Mouse (Mus musculus): ENCODE data around the gene Susd5.

The Susd5 gene

DNA sequence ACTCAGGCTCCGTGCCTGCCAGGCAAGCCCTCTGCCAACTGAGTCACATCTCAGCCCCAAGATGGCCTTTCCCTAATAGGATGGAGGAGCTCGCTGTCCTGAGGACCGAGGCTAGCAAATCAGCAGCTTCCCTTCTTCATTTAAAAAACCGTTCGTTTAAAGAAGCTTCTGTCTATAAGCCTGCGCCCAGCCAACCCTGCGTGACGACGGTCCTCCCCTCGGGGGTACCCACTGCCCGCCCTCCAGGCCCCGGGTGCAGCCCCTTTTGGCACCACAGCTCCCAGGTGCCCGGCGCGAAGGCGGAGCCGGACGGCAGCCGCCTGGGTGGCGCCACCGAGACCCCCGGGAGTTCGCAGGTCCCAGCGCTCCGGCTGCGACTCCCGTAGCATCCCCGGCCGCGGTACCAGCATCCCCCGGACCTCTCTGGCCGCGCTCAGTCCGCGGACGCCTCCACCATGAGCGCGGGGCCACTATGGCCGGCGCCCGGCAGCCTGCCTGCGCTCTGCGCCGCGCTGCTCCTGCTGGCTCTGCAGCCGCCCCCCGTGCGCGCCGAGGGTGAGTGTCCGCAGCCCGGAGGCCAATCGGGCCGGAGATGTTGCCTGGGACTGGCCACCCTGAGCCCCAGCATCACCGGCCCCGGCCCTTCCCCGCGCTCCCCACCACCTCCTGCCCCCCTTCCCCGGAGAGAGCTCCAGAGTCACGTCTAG, at the start of gene Susd5:
Susd5 (plus strand) TSS at position 51 of the 707 bp plus-strand sequence.
- no peak for DNase-seq (ENCODE audit: low read depth, low spot score)

- no peak for DNase-seq (ENCODE audit: low read depth, low spot score)
Observed at GRCm38 (mm10) chr9:114007850-114008350, 49.0 kb upstream of the Susd5 start.

DNA sequence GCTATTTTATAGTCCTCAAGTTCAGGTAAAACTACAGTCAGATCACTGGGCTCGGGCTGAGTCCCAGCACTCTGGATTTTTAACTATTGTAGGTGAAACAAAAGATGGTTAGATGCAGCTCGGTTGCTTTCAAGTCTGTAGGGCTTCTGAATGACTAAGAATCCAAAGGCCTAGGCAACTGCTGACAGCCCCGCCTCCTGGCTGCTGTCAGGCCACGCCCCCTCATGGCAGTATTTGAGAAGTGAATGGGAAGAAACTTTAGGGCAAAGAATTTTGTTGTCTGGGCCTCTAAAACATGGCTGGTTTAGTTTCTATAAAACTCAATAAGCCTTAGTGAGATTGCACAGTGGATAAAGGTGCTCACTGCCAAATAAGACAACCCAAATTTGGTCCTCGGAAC, 47.4 kb upstream of the Susd5 start:
- peak; percentile 50 for DNase-seq (ENCODE audit: low read depth, low spot score)

DNA sequence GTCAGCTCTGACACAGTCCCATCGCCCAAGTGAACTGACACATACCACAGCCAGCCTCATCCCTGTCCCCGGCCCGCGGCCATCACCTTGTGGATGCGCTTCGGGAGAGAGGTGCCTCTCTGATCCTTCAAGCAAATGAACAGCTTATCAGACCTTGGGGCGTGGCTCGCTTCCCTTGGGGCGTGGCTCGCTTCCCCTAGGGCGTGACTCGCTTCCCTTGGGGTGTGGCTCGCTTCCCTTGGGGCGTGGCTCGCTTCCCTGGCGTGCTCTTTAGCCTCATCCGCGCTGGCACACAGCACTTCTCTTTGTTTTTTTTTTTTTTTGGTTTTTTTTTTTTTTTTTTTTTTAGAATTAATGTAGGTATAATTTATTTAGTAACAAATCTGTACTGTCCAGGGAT, 45.7 kb upstream of the Susd5 start:
- peak; percentile 79 for DNase-seq (ENCODE audit: low read depth, low spot score)

- no peak for DNase-seq (ENCODE audit: low read depth, low spot score)
Observed at GRCm38 (mm10) chr9:114014034-114014433, 42.9 kb upstream of the Susd5 start.

GRCm38 (mm10) chr9:114015724-114016123, 41.2 kb upstream of the Susd5 start:
- DNase-seq (ENCODE audit: low read depth, low spot score) = peak; percentile 62

DNA sequence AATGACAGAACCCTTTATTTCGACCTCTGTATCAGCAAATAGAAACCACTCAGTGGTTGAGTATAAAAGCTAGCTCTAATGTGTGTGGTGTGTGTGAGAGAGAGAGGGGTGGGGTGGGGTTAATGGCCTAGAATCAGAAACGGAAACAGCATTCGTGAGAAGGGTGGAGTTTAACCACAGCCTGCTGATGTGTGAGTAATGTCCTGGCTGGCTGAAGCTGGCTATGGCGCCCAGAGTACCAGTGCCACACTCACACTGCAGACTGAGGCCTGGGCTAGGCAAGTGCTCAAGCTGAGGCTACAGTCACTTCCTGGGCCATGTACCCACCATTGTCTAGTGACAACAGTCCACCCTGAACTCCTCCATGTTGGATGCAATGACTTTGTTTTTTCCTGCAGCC, 40.5 kb upstream of the Susd5 start:
- no peak for DNase-seq (ENCODE audit: low read depth, low spot score)

- no peak for DNase-seq (ENCODE audit: low read depth, low spot score)
Observed at GRCm38 (mm10) chr9:114019012-114019762, 37.8 kb upstream of the Susd5 start.

DNA sequence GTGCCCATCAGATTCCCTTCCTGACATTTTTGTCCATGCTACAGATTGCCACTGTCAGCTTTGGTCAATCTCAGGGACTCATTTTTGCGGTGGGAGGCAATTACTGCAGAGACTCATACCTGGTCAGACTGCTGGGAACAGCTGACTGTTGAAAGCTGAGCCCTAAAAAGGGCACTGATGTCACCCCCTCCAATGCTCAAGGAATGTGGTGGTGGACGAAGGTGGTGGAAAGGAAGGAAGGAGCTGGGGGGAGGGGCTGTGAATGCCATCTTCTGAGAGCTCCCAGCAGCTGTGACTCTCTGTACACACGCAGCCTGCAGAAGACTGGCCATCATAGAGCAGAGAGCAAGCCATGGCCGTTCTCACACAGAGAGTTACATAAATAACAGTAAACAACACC, 34.8 kb upstream of the Susd5 start:
- no peak for DNase-seq (ENCODE audit: low read depth, low spot score)

GRCm38 (mm10) chr9:114025182-114025581, 31.8 kb upstream of the Susd5 start:
- no peak for DNase-seq (ENCODE audit: low read depth, low spot score)

- no peak for DNase-seq (ENCODE audit: low read depth, low spot score)
Observed at GRCm38 (mm10) chr9:114025846-114026245, 31.1 kb upstream of the Susd5 start.

GRCm38 (mm10) chr9:114026261-114026934, 30.5 kb upstream of the Susd5 start:
- peak; percentile 92 for DNase-seq (ENCODE audit: low read depth, low spot score)

GRCm38 (mm10) chr9:114040945-114041344, 16.0 kb upstream of the Susd5 start:
- peak; percentile 51 for DNase-seq (ENCODE audit: low read depth, low spot score)

- DNase-seq (ENCODE audit: low read depth, low spot score) = no peak
Observed at GRCm38 (mm10) chr9:114042490-114042889, 14.4 kb upstream of the Susd5 start.

DNA sequence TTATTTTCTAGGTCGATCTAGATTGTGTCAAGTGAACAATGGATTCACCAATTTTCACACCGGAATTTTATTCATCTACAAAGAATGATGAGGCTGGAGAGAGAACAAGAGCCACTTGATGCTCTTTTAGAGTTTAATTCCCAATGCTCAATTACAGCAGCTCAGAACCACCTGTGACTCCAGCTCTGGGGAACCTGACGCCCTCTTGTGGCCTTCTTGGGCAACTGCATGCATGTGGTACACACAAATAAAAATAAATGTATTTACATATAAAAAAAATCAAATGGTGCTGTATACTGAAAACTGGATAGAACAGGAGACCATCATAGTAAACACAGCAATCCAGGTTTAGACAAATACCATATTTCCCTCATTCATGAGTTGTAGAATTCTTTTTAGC, 12.5 kb upstream of the Susd5 start:
- DNase-seq (ENCODE audit: low read depth, low spot score) = peak; percentile 63

- DNase-seq (ENCODE audit: low read depth, low spot score) = peak; percentile 75
Observed at GRCm38 (mm10) chr9:114046028-114046427, 10.9 kb upstream of the Susd5 start, which contains the start of gene Fbxl2. Gene Fbxl2, minus strand, starts transcription at chr9:114046191.

GRCm38 (mm10) chr9:114046676-114047075, 10.3 kb upstream of the Susd5 start:
- DNase-seq (ENCODE audit: low read depth, low spot score) = no peak

GRCm38 (mm10) chr9:114050106-114050505, 6.8 kb upstream of the Susd5 start:
- DNase-seq (ENCODE audit: low read depth, low spot score) = no peak

DNA sequence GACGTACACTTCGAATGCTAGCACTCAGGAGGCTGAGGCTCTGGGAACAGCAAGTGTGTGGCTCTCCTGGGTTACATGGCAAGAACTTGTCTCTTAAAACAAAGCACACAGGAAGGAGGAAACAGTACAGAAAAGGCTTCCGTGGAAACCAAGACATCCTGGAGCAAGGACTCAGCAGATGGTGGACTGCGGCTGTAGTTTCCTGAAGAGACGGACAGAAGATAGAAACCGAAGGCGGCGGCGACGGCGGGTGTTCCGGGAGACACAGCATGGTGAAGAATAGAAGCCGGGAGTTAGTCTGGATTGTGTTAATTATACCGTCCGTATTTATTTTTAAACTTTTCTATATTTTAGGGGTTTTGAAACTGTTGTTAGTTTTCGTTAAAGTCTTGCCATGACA, 6.2 kb upstream of the Susd5 start:
- DNase-seq (ENCODE audit: low read depth, low spot score) = no peak

- no peak for DNase-seq (ENCODE audit: low read depth, low spot score)
Observed at GRCm38 (mm10) chr9:114052031-114052430, 4.9 kb upstream of the Susd5 start.

GRCm38 (mm10) chr9:114052866-114053265, 4.1 kb upstream of the Susd5 start:
- no peak for DNase-seq (ENCODE audit: low read depth, low spot score)

GRCm38 (mm10) chr9:114068494-114069053, 11.6 kb downstream of the Susd5 start:
- no peak for DNase-seq (ENCODE audit: low read depth, low spot score)

All from ES-CJ7 (cell line).